Mouse (Mus musculus) left cerebral cortex, adult 11 months (tissue): ENCODE measurements around the gene Cdh23.
A peak's percentile ranks its signal among the peaks of the same experiment; 100 is the strongest.

Experiments used
- DNase-seq: peaks from one replicate; pipeline ENCODE4 v3.0.0; 2022; ENCODE audit warnings: low spot score

Gene Cdh23

DNA sequence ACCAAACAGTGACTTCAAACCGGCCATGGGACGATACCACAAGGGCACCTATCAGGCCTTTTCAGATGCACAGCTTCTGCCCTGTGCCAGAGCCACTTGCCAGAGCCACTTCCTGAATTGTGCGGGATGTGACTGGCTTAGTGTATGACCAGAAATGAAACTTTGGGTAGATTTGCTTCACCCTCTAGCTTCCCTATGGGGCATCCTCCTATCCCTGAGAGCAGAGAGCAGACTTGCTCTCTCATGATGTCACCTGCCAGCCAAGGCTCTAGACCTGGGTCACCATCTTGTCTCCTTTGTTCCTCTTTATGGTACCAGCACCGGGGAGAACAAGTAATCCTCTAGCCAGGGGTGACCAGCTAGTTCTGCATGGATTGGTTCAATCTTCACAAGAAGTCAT, 10.0 kb upstream of the Cdh23 start:
- DNase-seq, result no peak

DNA sequence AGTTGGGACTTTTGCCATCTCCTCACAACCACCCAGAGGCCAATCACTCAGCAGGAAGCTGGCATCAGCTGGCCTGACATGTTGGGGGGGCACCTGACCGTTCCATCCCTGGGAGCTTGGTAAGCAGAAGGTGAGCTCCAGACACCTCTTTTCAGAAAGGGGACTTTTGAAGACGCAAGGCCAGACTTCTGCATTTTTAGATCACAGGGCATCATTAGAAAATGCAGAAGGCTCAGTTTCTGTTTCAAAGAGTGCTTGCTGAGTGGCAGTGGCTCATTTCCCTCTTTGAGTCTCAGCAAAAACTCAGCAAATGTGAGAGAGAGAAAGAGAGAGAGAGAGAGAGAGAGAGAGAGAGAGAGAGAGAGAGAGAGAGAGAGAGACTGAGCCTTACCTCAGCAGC, 8.8 kb upstream of the Cdh23 start:
- no peak for DNase-seq

DNA sequence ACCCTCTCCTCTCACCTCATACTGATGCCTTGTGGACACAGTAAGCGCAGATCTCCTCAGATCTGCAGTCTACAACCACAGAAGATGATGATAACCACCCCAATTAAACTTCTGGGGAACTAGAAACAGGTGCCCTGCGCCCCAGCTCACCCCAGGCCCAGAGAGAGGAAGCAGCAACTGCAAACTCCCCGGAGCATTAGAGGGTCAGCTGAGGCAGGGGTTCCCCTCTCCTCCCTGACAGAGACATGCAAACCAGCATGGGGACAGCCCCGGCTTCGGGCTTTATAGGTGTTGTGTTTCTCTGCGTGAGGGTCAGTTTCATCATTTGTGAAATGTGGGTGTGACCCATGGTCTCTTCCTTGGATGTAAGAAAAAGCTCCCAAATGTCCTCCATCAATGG, 1.5 kb upstream of the Cdh23 start:
- DNase-seq, result no peak

DNA sequence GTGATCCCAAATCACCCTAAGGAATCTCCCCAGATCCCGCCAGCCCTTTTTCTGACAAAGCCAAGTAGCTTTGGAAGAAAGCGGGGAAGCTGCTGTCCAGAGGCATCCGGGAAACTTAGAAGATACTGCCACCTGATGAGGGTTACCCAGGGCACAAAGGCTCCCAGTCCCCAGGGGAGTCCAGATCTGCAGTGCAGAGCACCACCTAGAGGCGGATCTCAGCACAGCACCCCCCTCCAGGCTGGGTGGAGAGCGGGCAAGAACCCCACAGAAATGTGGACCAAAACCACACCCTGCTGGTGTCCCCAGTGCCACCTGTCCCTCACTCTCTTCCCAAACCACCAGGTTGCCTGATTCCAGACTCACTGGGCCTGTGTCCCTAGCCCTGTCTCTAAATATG, 685 bp upstream of the Cdh23 start:
- peak; percentile 43 for DNase-seq

DNA sequence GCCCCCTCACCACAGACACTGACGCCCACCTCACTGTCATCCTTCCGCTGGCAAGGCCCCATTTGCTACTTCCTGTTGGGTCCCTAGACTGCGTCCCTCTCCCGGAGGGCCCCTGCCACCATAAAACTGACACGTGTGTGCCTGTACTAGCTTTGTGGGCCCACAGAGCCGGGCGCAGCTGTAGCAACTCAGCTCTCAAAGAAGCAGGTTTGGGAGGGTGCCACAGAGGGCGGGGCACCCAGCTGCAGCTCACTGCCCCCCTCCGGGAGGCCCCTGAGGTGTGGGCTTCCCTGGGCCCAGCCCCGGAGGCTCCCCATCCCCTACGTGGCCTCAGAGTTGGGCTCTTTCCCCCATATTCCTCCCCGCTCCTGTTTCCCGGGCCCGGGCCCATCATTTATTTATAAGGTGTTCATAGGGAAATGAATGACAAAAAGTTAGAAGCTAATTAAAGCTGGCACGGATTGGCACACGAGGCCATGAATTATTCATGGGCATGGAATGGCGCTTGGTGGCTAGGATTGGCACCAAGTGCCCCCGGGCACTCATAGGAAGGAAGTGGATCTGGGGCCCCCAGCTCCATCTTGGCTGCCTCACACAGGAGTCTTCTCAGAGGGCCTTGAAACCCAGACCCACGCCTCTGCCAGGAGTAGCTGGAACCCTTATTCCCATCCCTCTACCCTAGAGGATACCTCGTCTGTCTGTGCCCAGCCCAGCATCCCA, 4.5 kb downstream of the Cdh23 start:
- no peak for DNase-seq

DNA sequence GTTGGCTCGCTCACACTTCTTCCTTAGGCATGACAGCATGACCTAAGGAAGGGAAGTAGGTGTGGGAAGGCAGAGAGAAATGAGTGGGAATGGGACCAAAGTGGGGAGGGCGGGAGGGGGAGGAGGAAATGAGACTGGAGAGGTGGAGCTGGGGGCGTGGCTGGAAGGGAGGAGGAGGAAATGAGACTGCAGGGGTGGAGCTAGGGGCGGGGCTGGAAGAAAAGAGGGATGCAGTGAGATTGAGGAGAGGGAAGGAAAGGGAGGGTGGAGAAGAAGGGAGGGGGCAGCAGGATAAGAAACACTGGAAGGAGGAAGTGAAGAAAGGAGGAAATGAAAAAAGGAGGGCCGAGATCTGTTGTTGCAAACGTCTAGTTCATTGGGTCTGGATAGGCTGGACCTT, 5.3 kb downstream of the Cdh23 start:
- DNase-seq, result no peak

DNA sequence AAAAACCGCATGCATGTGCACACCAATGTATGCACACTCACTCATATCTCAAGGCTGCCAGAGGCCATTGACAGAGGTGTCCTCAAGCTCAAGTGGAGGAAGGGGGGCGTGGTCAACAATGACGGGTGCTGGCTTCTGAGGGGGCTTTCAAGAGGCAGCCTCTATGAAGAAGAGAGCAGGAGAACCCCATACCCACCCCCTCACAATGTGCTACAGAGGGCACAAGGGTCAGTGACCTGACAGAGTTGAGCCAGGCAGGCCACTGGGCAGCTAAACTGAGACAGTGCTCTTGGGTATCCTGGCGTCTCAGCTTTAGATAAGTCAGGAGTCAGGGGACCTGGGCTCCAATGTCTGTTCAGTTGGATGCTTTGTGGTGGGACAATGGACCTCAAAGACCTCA, 6.9 kb downstream of the Cdh23 start:
- no peak for DNase-seq

DNA sequence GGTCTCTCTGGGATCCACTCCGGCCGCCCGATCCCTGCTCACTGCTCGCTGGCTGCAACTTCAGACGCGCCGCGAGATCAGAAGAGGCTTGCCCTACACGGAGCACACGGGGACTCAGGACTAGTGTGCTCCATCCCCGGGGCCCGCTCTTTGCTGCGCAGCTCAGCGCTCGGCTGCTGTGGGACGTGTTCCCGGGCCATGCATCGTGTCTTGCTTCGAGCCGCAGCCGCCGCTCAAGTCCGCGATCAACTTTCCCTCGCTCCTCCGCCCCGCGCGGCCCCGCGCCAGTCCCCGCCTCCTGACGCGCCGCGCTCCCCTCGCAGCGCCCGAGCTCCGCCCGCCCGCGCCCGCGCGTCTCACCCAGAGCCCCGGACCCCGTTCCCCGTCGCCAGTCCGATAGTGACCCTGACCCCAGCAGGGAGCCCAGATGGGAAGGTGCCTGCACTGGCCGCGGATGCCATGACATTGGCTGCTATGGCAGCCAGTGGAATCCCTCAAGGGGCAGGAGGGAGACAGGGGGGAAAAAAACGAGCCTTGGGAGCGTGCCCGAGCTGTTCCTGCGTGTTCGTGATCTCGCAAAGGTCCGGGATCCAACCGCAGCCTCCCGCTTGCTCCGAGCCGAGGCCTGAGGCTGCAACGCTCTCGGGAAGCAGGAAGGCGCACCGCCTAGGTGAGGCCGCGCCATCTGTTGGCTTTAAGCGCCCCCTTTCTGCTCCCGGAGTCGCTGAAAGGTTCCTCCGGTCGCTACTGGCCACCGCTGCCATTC, 9.1 kb downstream of the Cdh23 start:
- DNase-seq, result no peak

DNA sequence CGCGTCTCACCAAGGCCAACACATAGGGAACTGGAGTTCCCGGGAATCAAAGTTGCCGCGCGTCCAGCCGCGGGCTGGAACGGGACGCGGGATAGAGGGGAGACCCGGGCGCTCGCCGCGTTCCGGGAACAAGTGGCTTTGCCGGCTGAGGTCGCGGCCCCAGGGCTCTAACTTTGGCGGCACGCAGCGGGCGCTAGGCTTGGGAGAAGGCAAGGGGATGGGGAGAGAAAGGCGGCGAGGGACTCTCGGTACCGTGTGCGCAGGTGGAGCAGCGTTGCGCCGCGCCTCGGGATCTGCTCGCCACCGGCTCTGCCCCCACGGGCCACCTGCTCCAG, 9.7 kb downstream of the Cdh23 start:
- no peak for DNase-seq

DNA sequence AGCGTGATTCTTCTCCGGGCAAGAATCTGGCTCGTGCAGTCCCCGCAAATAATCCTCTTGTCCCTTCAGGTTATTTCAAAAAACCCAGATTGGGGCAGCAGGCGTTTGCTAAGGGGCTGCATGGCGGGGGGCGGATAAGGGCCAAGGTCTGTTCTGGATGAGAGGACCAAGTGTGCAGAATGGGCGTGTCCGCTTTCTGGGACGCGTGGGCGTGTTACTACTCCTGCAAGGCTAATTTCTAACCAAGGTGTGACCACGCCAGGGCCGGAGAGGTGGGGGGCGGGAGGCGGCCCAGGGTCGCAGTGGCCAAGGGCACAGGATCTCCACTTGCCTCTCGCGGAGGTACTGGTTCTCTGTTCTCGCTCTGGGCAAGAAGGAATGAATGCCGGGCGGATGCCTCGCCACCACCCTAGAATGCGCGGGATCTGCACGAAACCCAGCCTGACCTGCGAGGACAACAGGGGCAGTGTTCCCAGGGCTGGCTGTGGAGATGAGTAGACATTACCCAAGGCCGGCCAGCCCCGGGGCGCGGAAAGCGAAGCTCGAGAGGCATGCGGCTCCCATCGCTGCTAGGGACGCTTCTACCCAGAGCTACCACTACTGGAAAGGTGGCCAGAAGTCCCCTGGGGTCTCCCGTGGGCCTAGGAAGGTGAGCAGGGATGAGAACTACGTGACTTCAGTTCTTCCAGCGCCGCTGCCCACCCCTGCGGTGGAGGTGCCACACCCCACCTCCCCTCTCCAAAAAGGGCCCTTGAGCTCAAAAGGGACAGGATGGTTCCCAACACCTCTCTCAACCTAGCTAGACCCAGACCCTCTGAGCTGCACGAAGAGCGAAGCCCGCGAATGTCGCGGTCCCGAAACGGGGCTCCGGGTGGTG, 10.3 kb downstream of the Cdh23 start:
- DNase-seq, result no peak

DNA sequence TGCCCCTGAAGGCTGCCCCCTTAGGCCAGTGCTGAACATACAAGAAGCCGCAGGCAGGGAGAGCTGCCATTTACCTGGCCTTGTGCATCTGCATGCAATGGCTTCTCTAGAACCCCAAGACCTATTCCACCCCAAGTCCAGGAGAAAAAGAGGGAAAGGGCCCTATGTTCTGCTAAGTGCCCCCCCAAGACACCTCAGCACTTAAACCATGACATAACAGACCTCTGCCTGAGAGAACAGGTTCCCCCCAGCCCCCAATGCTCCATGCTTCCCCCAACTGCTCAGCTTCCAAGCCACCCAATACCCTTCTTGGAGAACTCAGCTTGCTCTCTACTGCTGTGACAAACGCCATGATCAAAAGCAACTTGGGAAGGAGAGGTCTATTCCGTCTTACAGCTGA, 17.4 kb downstream of the Cdh23 start:
- DNase-seq, result no peak

DNA sequence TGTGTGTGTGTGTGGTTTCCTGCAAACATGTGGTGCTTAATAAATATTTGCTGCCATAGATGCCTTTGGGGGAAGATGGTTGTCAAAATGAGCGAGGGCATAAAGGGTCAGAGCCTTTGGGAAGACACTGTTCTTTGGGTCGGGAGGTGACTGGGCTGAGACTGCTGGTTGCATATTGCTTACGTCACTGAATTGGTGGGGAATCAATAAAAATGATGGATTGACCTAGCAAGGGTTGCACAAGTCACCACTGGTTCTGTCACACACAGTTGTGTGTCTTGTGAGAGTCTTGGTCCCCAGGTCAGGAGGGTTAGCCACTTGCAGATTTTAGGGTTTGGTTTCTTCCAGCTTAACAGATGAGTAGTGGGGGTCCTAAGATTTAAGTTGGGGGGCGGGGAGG, 19.0 kb downstream of the Cdh23 start:
- no peak for DNase-seq

DNA sequence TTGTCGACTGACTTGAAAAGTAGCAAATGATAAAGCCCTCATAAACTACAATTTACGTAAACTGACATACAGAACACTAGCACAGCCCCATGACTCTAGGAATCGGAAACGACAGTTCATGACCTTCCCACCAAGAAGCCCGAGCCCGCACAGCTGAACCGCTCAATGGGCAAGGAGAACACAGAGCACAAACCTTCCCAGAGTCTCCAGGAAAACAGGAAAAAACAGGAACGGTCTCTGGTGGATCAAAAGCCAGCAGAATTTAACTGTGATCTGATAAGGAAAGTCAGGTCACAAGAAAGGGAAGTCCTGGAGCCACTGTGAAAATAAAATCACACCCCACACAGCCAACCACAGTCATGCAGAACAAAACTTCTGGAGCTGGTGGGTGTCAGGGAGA, 26.1 kb downstream of the Cdh23 start:
- DNase-seq, result no peak

DNA sequence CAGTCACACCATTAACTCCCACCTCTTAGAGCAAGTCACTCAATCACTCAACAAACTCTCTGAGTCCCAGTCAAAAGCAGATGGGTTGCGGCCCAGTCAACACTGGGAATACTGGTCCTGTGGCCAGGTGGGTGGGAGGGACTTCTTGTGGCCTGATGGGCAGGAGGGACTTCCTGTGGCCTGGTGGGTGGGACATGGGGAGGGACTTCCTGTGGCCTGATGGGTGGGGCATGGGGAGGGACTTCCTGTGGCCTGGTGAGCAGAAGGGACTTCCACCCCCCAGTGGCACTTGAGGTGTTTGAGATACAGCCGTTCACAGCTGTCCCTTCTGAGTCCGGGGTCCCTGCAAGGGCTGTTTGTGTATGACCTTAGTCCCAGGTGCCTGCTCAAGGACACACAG, 27.7 kb downstream of the Cdh23 start:
- DNase-seq, result no peak

DNA sequence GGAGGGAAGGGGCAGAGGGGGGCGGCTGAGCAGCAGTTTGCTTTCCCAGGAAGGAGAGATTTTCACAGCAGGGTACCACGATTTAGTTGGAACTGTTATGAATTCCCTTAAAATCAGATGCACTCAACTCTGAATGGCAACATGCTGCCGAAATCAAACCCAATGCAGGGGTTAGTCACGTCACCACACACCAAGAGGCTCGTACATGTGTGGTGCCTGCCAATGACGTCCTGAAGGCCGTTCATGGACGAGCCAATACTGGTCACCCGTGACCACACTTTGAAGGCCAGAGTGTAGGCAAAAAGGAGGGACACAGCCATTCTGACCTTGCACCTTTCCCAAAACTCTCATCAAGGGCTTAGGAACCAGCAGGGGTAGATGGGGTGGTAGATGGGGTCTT, 35.3 kb downstream of the Cdh23 start:
- no peak for DNase-seq

DNA sequence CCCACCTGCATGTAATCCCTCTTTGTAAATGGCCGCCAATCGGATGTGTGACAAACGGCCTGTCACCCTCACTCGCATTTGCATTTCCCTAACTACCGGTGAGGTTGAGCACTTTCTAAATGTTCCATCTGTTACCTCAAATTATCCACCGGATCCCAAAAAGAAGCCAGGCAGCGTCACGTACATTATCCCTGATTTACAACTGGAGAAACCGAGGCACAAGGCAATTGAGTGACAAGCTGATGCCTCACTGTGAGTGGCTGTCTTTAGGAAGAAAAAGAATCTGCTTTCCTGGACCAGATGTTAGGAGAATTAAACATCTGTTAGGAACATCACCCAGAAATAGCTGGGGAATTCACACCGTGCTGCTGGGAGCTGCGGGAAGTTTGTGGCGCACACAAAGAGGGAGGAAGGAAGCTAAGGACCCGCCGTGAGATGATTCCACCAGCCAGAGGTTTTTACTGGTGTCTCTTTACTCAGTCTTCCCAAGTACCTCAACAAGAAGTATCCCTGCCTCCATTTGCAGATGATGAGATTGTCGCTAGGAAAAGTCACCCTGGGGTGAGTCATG, 36.8 kb downstream of the Cdh23 start:
- no peak for DNase-seq

DNA sequence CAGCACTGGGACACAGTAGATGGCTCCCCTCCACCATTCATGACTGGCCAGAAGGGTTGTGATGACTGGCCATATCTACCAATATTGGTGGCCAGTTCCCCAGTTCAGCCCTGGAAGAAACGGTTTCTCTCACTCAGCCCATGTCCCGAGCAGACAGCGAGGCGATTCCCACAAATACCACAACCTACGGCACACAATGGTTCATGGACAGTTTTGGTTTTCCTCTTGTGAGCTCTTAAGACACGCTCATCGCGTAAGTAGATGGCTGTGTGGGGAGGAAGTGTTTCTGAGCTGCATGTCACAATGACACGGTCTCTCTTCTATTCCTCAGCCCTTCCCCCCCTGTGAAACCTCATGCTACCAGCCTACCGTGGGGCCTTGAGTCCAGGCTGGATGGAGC, 38.1 kb downstream of the Cdh23 start:
- no peak for DNase-seq

DNA sequence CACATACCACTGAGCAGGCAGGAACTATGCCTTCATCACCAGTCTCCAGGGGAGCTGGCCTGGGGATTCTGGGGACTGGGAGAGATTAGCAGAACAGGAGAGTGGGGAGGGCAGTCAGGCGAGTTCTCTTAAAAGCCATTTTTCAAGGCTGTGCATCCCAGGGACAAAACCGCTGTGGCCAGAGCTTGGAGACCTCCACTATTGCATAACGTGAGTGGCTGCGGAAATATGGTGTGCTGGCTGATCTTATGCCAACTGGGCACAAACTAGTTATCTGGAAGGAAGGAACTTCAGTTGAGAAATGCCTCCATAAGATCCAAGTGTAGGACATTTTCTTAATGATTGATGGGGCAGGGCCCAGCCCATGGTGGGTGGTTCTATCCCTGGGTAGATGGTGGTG, 42.6 kb downstream of the Cdh23 start:
- DNase-seq, result no peak

DNA sequence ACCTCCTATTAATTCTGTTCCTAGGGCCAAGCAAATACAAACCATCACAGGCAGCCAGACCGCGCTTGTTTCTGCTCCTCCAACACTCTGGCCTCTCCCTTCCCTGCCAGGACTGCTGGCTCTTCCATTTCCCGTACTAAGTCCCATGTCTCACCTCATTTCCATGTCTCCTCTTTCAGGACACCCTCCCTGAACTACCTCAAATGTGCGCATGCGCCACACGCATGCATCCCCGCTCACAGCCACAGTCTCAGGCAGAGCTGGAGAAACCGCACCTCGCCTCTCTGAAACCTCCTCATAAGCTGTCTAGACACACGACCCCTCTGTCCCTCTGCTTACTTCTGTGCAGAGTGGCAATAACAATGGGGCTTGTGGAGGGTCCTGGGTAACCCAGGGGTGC, 43.2 kb downstream of the Cdh23 start:
- no peak for DNase-seq

DNA sequence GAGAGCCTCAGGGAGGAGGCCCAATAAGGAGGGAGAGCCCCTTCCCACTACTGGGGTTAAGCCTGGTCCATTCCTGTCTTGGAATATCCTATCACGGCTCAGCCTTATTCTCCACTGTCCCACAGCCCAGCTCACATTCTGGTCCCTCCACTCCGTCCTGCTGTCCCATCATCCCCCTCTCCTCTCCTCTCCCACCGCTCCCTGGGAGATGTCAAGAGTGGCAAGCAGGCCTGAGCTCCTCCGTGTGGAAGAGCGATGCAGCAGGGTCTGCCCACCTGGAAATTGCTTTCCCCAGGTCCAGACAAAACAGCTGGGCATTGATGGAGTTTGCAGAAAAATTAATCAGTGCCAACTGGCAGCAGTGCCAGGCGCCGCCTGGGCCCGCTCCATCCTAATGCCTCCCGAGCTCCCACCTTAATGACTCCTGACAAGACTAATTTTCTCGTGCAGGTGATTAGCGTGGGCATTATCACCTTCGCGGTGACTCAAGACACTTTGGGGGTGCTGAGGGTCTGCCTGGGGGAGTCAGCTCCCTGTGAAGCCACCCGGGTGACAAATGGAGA, 52.1 kb downstream of the Cdh23 start:
- no peak for DNase-seq

DNA sequence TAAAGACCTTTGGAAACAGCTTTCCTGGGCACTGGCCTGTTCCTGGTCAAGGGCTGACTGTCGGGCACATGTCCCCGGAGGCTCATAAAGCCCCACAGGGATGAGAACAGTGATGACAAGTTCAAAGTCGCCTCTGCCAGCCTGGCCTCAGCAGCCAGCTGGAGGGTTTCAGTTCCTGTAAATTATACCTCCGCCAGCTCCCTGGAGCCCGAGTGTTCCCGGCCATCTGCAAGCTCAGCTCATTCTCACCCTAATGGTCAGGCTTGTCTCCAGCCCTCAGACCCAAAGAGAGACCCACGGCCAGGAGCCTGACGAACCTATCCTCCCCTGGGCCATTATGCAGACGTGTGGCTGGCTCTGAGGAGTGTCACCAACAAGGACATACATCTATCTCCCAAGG, 57.0 kb downstream of the Cdh23 start:
- DNase-seq, result no peak

DNA sequence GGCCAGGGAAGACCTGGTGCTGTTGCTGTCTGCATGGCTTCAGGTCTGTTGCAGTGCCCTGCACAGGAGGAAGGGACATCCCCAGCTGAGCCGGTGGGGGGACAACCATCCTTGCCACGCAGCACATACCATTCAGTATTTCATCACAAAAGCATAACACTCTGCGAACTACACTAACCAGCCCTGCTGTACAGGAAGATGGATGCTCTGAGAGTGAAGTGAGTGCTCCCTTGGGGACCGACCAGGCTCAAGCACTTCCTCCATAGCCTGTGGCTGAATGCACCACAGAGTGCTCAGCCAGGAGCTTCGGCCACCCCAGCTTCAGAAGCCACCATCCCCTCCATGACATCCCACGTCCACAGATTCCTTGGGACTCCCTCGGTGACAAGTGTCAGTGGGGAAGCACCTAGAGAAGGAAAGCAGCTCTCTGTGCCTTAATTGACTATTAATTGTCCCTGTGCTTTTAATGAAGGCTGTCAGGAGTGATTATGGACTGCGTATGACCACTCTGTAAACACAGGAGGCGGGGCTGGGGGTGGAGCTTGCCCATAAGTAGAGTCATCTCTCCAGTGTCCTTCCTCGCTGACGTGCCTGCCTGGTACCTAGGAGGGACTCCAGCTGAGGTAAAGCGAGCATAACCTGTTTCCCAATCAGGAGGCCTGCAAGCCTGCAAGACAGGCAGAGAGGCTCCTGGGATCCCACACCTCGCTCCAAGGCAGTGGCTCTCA, 60.6 kb downstream of the Cdh23 start:
- DNase-seq, result no peak
